Mouse (Mus musculus): ENCODE measurements around the gene Stx8.

GRCm38 (mm10) chr11:68223143-68223542 is 257.1 kb downstream of the Stx8 start:
- no peak for TF ChIP-seq CTCF (IDR thresholded peaks at IDR 0.05; ENCODE audit: borderline replicate concordance, insufficient read depth, low read length)
- TF ChIP-seq POLR2A (IDR thresholded peaks at IDR 0.05; ENCODE audit: low read depth, low read length) = no peak
